In the genomic region with DNA sequence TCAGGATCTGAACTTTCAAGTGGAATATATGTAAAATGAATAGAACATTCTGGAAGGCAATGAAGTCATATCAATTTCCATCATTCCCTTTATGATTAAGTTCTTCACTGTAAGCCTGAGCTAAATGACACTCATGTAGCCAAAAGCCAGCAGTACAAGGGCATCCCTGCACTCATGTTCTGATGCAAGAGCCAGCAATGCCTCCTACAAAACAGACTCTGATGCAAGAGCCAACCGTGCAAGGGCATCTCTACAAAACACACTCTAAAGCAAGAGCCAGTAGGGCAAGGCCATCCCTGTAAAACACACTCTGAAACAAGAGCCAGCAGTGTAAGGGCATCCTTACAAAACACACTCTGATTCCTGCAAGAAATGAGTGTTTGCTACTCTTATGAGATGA, we compare ENCODE assay signal across 13 mouse cellular contexts.
"Had no signal": no experiment of that assay in that cellular context is flagged by ENCODE, and none has a peak within 500 bp of the region (broad histone marks: within the 10 kb centered on the region; RNA-seq: fewer than 3 reads in every experiment).

No protein-coding gene starts in this region.

- H3K4me2 ChIP-seq: kidney, embryonic 15.5 days; limb, embryonic 15.5 days; neural tube, embryonic 12.5 days had no signal

- H3K36me3 ChIP-seq: kidney, embryonic 15.5 days; limb, embryonic 15.5 days; midbrain, embryonic 10.5 days; neural tube, embryonic 12.5 days had no signal

- H3K9me3 ChIP-seq: kidney, embryonic 15.5 days; limb, embryonic 15.5 days; midbrain, embryonic 10.5 days; neural tube, embryonic 12.5 days had no signal

- H3K27ac ChIP-seq: kidney, embryonic 15.5 days; left cerebral cortex, adult 2 months; limb, embryonic 15.5 days; liver, embryonic 14.5 days; midbrain, embryonic 10.5 days; neural tube, embryonic 12.5 days had no signal

- DNase-seq: kidney, adult 2 months; kidney, postnatal 14 days; lung, adult 18-20 months; lung, postnatal 4 days; midbrain, embryonic 14.5 days; right cerebral cortex, postnatal 14 days; thymus, postnatal 36 days had no signal

- H3K27me3 ChIP-seq: kidney, embryonic 15.5 days; limb, embryonic 15.5 days; neural tube, embryonic 12.5 days had no signal

- H3K4me3 ChIP-seq: kidney, embryonic 15.5 days; left cerebral cortex, adult 2 months; limb, embryonic 15.5 days; midbrain, embryonic 10.5 days; neural tube, embryonic 12.5 days had no signal

- H3K9ac ChIP-seq: kidney, embryonic 15.5 days; limb, embryonic 15.5 days; liver, embryonic 14.5 days; neural tube, embryonic 12.5 days had no signal

- H3K4me1 ChIP-seq: kidney, embryonic 15.5 days; limb, embryonic 15.5 days; midbrain, embryonic 10.5 days; neural tube, embryonic 12.5 days had no signal
